Comparison of ENCODE assay signal across 9 mouse cellular contexts in genomic region chr7:142440657-142441114, GRCm38 (mm10). TPM values are rescaled to one million over a fixed set of nuclear protein-coding genes. Genes with fewer than 3 reads are reported as not detected.
A peak's percentile ranks its signal among the peaks of the same experiment; 100 is the strongest.
DNase-seq lines count a peak whose midpoint lies in the region; ATAC-seq and TF ChIP-seq lines count a peak whose summit lies in the region.
"Had no signal": no experiment of that assay in that cellular context is flagged by ENCODE, and none has a peak within 500 bp of the region (broad histone marks: within the 10 kb centered on the region; RNA-seq: fewer than 3 reads in every experiment).

No protein-coding gene starts in this region.

- H3K9ac ChIP-seq in kidney, embryonic 14.5 days (ENCODE audit: low read depth, low read length), result peak overlapping the region; percentile 42; the same call in 1 of the 2 replicates
- H3K9ac ChIP-seq in ES-Bruce4 (ENCODE audit: low read depth, poor library complexity, severe bottlenecking), result no peak overlapping the region
- no peak overlapping the region for H3K9ac ChIP-seq in embryonic facial prominence, embryonic 15.5 days
- H3K9ac ChIP-seq in heart, embryonic 15.5 days, result peak overlapping the region; percentile 52
- peak overlapping the region; percentile 2; the same call in 1 of the 2 replicates for H3K9ac ChIP-seq in limb, embryonic 14.5 days (ENCODE audit: low read depth, low read length, severe bottlenecking)
- H3K9ac ChIP-seq in neural tube, embryonic 12.5 days, result peak overlapping the region; percentile 18; the same call in 1 of the 2 replicates

- DNase-seq in kidney, adult 9 months, result no peak
- peak; percentile 95 for DNase-seq in limb, embryonic 14.5 days (ENCODE audit: low spot score)

- TF ChIP-seq POLR2A in ES-Bruce4 (IDR thresholded peaks at IDR 0.05; ENCODE audit: insufficient read depth, low read length), result no peak
- TF ChIP-seq POLR2A in limb, embryonic 14.5 days (IDR thresholded peaks at IDR 0.05; ENCODE audit: borderline replicate concordance, extremely low read depth, insufficient read depth, insufficient read length), result no peak

- peaks cover 21% of the 10 kb centered on the region for H3K4me1 ChIP-seq in kidney, embryonic 14.5 days (ENCODE audit: control insufficient read depth, insufficient read depth, low read length)
- H3K4me1 ChIP-seq in ES-Bruce4 (ENCODE audit: control insufficient read depth, insufficient read depth, low read length), result peaks cover 1% of the 10 kb centered on the region
- peaks cover 46% of the 10 kb centered on the region for H3K4me1 ChIP-seq in embryonic facial prominence, embryonic 15.5 days
- peaks cover 41% of the 10 kb centered on the region for H3K4me1 ChIP-seq in heart, embryonic 15.5 days (replicated peaks)
- H3K4me1 ChIP-seq in limb, embryonic 14.5 days (ENCODE audit: control insufficient read depth, insufficient read depth, low read length), result peaks cover 25% of the 10 kb centered on the region
- H3K4me1 ChIP-seq in neural tube, embryonic 12.5 days, result 0 out of 2 replicates have a peak, but pooled peaks cover 3% of the 10 kb centered on the region

- peak; percentile 57 for TF ChIP-seq CTCF in ES-Bruce4 (IDR thresholded peaks at IDR 0.05; ENCODE audit: low read depth, low read length)

- H3K4me3 ChIP-seq in kidney, embryonic 14.5 days (ENCODE audit: low read length), result no peak overlapping the region
- no peak overlapping the region for H3K4me3 ChIP-seq in ES-Bruce4 (ENCODE audit: low read depth, low read length)
- H3K4me3 ChIP-seq in embryonic facial prominence, embryonic 15.5 days (replicated peaks), result no peak overlapping the region
- no peak overlapping the region for H3K4me3 ChIP-seq in heart, embryonic 15.5 days
- H3K4me3 ChIP-seq in limb, embryonic 14.5 days (replicated peaks; ENCODE audit: low read length), result no peak overlapping the region
- no peak overlapping the region for H3K4me3 ChIP-seq in neural tube, embryonic 12.5 days

- H3K27me3 ChIP-seq in kidney, embryonic 14.5 days (ENCODE audit: control insufficient read depth, insufficient read depth, low read length), result no peaks in the 10 kb centered on the region
- H3K27me3 ChIP-seq in ES-Bruce4 (ENCODE audit: control insufficient read depth, insufficient read depth, low read length, poor library complexity, severe bottlenecking), result no peaks in the 10 kb centered on the region
- H3K27me3 ChIP-seq in embryonic facial prominence, embryonic 15.5 days, result no peaks in the 10 kb centered on the region
- no peaks in the 10 kb centered on the region for H3K27me3 ChIP-seq in heart, embryonic 15.5 days
- no peaks in the 10 kb centered on the region for H3K27me3 ChIP-seq in limb, embryonic 14.5 days (ENCODE audit: control insufficient read depth, insufficient read depth, low read length)
- H3K27me3 ChIP-seq in neural tube, embryonic 12.5 days (replicated peaks), result no peaks in the 10 kb centered on the region

- ATAC-seq in kidney, embryonic 14.5 days (ENCODE audit: low FRiP score, low TSS enrichment), result peak; percentile 86
- peak; percentile 88 for ATAC-seq in embryonic facial prominence, embryonic 15.5 days (ENCODE audit: insufficient number of reproducible peaks, low FRiP score, low TSS enrichment, low read depth)
- peak; percentile 76 for ATAC-seq in heart, embryonic 15.5 days (replicated peaks; ENCODE audit: insufficient number of reproducible peaks, insufficient read depth, low FRiP score, low read depth)
- peak; percentile 86 for ATAC-seq in limb, embryonic 14.5 days (ENCODE audit: low FRiP score, low read depth)
- ATAC-seq in neural tube, embryonic 12.5 days (ENCODE audit: low FRiP score, low read depth), result no peak
- ATAC-seq in erythroid progenitor cell, adult 5-6 weeks (replicated peaks; ENCODE audit: low FRiP score, poor library complexity, severe bottlenecking), result no peak

- 48% methylated on average over 5 of the region's 5 CpGs for WGBS in kidney, embryonic 14.5 days
- 25% methylated on average over 5 of the region's 5 CpGs for WGBS in embryonic facial prominence, embryonic 15.5 days
- 38% methylated on average over 5 of the region's 5 CpGs for WGBS in heart, embryonic 15.5 days
- 37% methylated on average over 5 of the region's 5 CpGs for WGBS in limb, embryonic 14.5 days
- WGBS in neural tube, embryonic 12.5 days, result 67% methylated on average over 5 of the region's 5 CpGs

- no peak for TF ChIP-seq EP300 in ES-Bruce4 (IDR thresholded peaks at IDR 0.05; ENCODE audit: insufficient read depth, low read depth, low read length)

- H3K36me3 ChIP-seq in kidney, embryonic 14.5 days (ENCODE audit: control insufficient read depth, insufficient read depth, low read length), result no peaks in the 10 kb centered on the region
- H3K36me3 ChIP-seq in ES-Bruce4 (ENCODE audit: control insufficient read depth, insufficient read depth, low read length, poor library complexity, severe bottlenecking), result no peaks in the 10 kb centered on the region
- no peaks in the 10 kb centered on the region for H3K36me3 ChIP-seq in embryonic facial prominence, embryonic 15.5 days
- H3K36me3 ChIP-seq in heart, embryonic 15.5 days, result no peaks in the 10 kb centered on the region
- no peaks in the 10 kb centered on the region for H3K36me3 ChIP-seq in limb, embryonic 14.5 days (ENCODE audit: control insufficient read depth, insufficient read depth, low read length)
- H3K36me3 ChIP-seq in neural tube, embryonic 12.5 days, result no peaks in the 10 kb centered on the region

- H3K9me3 ChIP-seq in kidney, embryonic 14.5 days (ENCODE audit: control insufficient read depth, low read length), result no peaks in the 10 kb centered on the region
- H3K9me3 ChIP-seq in ES-Bruce4 (replicated peaks; ENCODE audit: control insufficient read depth, insufficient read depth, low read length, poor library complexity, severe bottlenecking), result no peaks in the 10 kb centered on the region
- H3K9me3 ChIP-seq in embryonic facial prominence, embryonic 15.5 days (replicated peaks), result no peaks in the 10 kb centered on the region
- H3K9me3 ChIP-seq in heart, embryonic 15.5 days (replicated peaks), result no peaks in the 10 kb centered on the region
- no peaks in the 10 kb centered on the region for H3K9me3 ChIP-seq in limb, embryonic 14.5 days (ENCODE audit: control insufficient read depth, low read length)
- H3K9me3 ChIP-seq in neural tube, embryonic 12.5 days, result no peaks in the 10 kb centered on the region

- H3K27ac ChIP-seq in kidney, embryonic 14.5 days (ENCODE audit: low read depth, low read length), result peak overlapping the region; percentile 42; the same call in 1 of the 2 replicates
- H3K27ac ChIP-seq in ES-Bruce4 (ENCODE audit: insufficient read depth, low read length), result no peak overlapping the region
- H3K27ac ChIP-seq in embryonic facial prominence, embryonic 15.5 days (replicated peaks), result peak overlapping the region; percentile 88
- H3K27ac ChIP-seq in heart, embryonic 15.5 days, result peak overlapping the region; percentile 79
- H3K27ac ChIP-seq in limb, embryonic 14.5 days (replicated peaks; ENCODE audit: low read depth, low read length), result peak overlapping the region; percentile 40
- H3K27ac ChIP-seq in neural tube, embryonic 12.5 days, result no peak overlapping the region

- H3K4me2 ChIP-seq in kidney, embryonic 14.5 days (replicated peaks; ENCODE audit: low read depth, low read length), result no peak overlapping the region
- no peak overlapping the region; the same call in 1 of the 2 replicates for H3K4me2 ChIP-seq in embryonic facial prominence, embryonic 15.5 days (replicated peaks)
- H3K4me2 ChIP-seq in heart, embryonic 15.5 days, result peak overlapping the region; percentile 23; the same call in 1 of the 2 replicates
- no peak overlapping the region for H3K4me2 ChIP-seq in limb, embryonic 14.5 days (replicated peaks; ENCODE audit: low read depth, low read length, severe bottlenecking)
- no peak overlapping the region for H3K4me2 ChIP-seq in neural tube, embryonic 12.5 days (replicated peaks)

RNA-seq across cellular contexts. Expression of gene Tnni2, which starts 0.9 kb away (rescaled TPM):
- 3.1 and 3.7 TPM in 2 replicates for polyA plus RNA-seq in kidney, embryonic 14.5 days (2014; fragmentation: Nextera tagmentation; extraction: Ambion mirVana)
- 2.1 and 4.8 TPM in 2 replicates for polyA plus RNA-seq in ES-Bruce4 (2011; ENCODE audit: insufficient read depth, insufficient read length, low read depth, missing spikeins)
- 169 and 228 TPM in 2 replicates for polyA plus RNA-seq in embryonic facial prominence, embryonic 15.5 days (2015; fragmentation: Nextera tagmentation; extraction: Ambion mirVana)
- polyA plus RNA-seq in heart, embryonic 15.5 days (2015; fragmentation: Nextera tagmentation; extraction: Ambion mirVana), result 16.8 and 16.9 TPM in 2 replicates
- polyA plus RNA-seq in limb, embryonic 14.5 days (2012; rRNA removed), result 60.8 and 156 TPM in 2 replicates
- 76.8 and 134 TPM in 2 replicates for polyA plus RNA-seq in limb, embryonic 14.5 days (2014; fragmentation: Nextera tagmentation; extraction: Ambion mirVana)
- polyA plus RNA-seq in neural tube, embryonic 12.5 days (2016; fragmentation: Nextera tagmentation; extraction: Ambion mirVana), result 3.3 and 4.6 TPM in 2 replicates
- not detected in 2 replicates for total RNA-seq in erythroid progenitor cell, adult 5-6 weeks (2015; ENCODE audit: low replicate concordance)
- total RNA-seq in erythroid progenitor cell, adult 5-6 weeks (2017; ENCODE audit: low replicate concordance), result not detected in 2 replicates

RNA-seq across cellular contexts. Expression of gene Syt8, which starts 6.0 kb away (rescaled TPM):
- polyA plus RNA-seq in kidney, embryonic 14.5 days (2014; fragmentation: Nextera tagmentation; extraction: Ambion mirVana), result not detected in 2 replicates
- 0.82 TPM in 1 of 2 replicates, not detected in the other for polyA plus RNA-seq in ES-Bruce4 (2011; ENCODE audit: insufficient read depth, insufficient read length, low read depth, missing spikeins)
- polyA plus RNA-seq in embryonic facial prominence, embryonic 15.5 days (2015; fragmentation: Nextera tagmentation; extraction: Ambion mirVana), result 3.9 and 4.5 TPM in 2 replicates
- polyA plus RNA-seq in heart, embryonic 15.5 days (2015; fragmentation: Nextera tagmentation; extraction: Ambion mirVana), result 0.48 and 1.7 TPM in 2 replicates
- polyA plus RNA-seq in limb, embryonic 14.5 days (2012; rRNA removed), result 4.9 and 7.3 TPM in 2 replicates
- 1.5 and 2.0 TPM in 2 replicates for polyA plus RNA-seq in limb, embryonic 14.5 days (2014; fragmentation: Nextera tagmentation; extraction: Ambion mirVana)
- 0.43 TPM in 1 of 2 replicates, not detected in the other for polyA plus RNA-seq in neural tube, embryonic 12.5 days (2016; fragmentation: Nextera tagmentation; extraction: Ambion mirVana)
- total RNA-seq in erythroid progenitor cell, adult 5-6 weeks (2015; ENCODE audit: low replicate concordance), result not detected in 2 replicates
- total RNA-seq in erythroid progenitor cell, adult 5-6 weeks (2017; ENCODE audit: low replicate concordance), result not detected in 2 replicates
- total RNA-seq: adrenal gland, postnatal 36 days had no signal

RNA-seq across cellular contexts. Expression of gene Lsp1, which starts 19.9 kb away (rescaled TPM):
- 92.8 and 124 TPM in 2 replicates for polyA plus RNA-seq in kidney, embryonic 14.5 days (2014; fragmentation: Nextera tagmentation; extraction: Ambion mirVana)
- 3.7 and 6.0 TPM in 2 replicates for polyA plus RNA-seq in ES-Bruce4 (2011; ENCODE audit: insufficient read depth, insufficient read length, low read depth, missing spikeins)
- 49.3 and 58.9 TPM in 2 replicates for polyA plus RNA-seq in embryonic facial prominence, embryonic 15.5 days (2015; fragmentation: Nextera tagmentation; extraction: Ambion mirVana)
- 49.6 and 83.5 TPM in 2 replicates for polyA plus RNA-seq in heart, embryonic 15.5 days (2015; fragmentation: Nextera tagmentation; extraction: Ambion mirVana)
- 102 TPM in 2 replicates for polyA plus RNA-seq in limb, embryonic 14.5 days (2012; rRNA removed)
- 45.8 and 48.0 TPM in 2 replicates for polyA plus RNA-seq in limb, embryonic 14.5 days (2014; fragmentation: Nextera tagmentation; extraction: Ambion mirVana)
- 15.6 and 18.4 TPM in 2 replicates for polyA plus RNA-seq in neural tube, embryonic 12.5 days (2016; fragmentation: Nextera tagmentation; extraction: Ambion mirVana)
- total RNA-seq in erythroid progenitor cell, adult 5-6 weeks (2015; ENCODE audit: low replicate concordance), result 88.0 and 115 TPM in 2 replicates
- total RNA-seq in erythroid progenitor cell, adult 5-6 weeks (2017; ENCODE audit: low replicate concordance), result 64.5 and 76.5 TPM in 2 replicates

RNA-seq across cellular contexts. Expression of gene Ctsd, which starts 52.8 kb away (rescaled TPM):
- 223 and 260 TPM in 2 replicates for polyA plus RNA-seq in kidney, embryonic 14.5 days (2014; fragmentation: Nextera tagmentation; extraction: Ambion mirVana)
- polyA plus RNA-seq in ES-Bruce4 (2011; ENCODE audit: insufficient read depth, insufficient read length, low read depth, missing spikeins), result 248 and 256 TPM in 2 replicates
- 374 and 387 TPM in 2 replicates for polyA plus RNA-seq in embryonic facial prominence, embryonic 15.5 days (2015; fragmentation: Nextera tagmentation; extraction: Ambion mirVana)
- polyA plus RNA-seq in heart, embryonic 15.5 days (2015; fragmentation: Nextera tagmentation; extraction: Ambion mirVana), result 389 and 487 TPM in 2 replicates
- 237 and 274 TPM in 2 replicates for polyA plus RNA-seq in limb, embryonic 14.5 days (2012; rRNA removed)
- 334 and 354 TPM in 2 replicates for polyA plus RNA-seq in limb, embryonic 14.5 days (2014; fragmentation: Nextera tagmentation; extraction: Ambion mirVana)
- polyA plus RNA-seq in neural tube, embryonic 12.5 days (2016; fragmentation: Nextera tagmentation; extraction: Ambion mirVana), result 200 and 207 TPM in 2 replicates
- 207 and 227 TPM in 2 replicates for total RNA-seq in erythroid progenitor cell, adult 5-6 weeks (2015; ENCODE audit: low replicate concordance)
- 161 and 184 TPM in 2 replicates for total RNA-seq in erythroid progenitor cell, adult 5-6 weeks (2017; ENCODE audit: low replicate concordance)

RNA-seq across cellular contexts. Expression of gene Tnnt3, which starts 58.0 kb away (rescaled TPM):
- 3.2 and 3.5 TPM in 2 replicates for polyA plus RNA-seq in kidney, embryonic 14.5 days (2014; fragmentation: Nextera tagmentation; extraction: Ambion mirVana)
- polyA plus RNA-seq in ES-Bruce4 (2011; ENCODE audit: insufficient read depth, insufficient read length, low read depth, missing spikeins), result 2.1 and 2.7 TPM in 2 replicates
- 167 and 228 TPM in 2 replicates for polyA plus RNA-seq in embryonic facial prominence, embryonic 15.5 days (2015; fragmentation: Nextera tagmentation; extraction: Ambion mirVana)
- polyA plus RNA-seq in heart, embryonic 15.5 days (2015; fragmentation: Nextera tagmentation; extraction: Ambion mirVana), result 4.6 and 4.8 TPM in 2 replicates
- polyA plus RNA-seq in limb, embryonic 14.5 days (2012; rRNA removed), result 42.5 and 114 TPM in 2 replicates
- polyA plus RNA-seq in limb, embryonic 14.5 days (2014; fragmentation: Nextera tagmentation; extraction: Ambion mirVana), result 101 and 183 TPM in 2 replicates
- polyA plus RNA-seq in neural tube, embryonic 12.5 days (2016; fragmentation: Nextera tagmentation; extraction: Ambion mirVana), result 5.7 and 8.7 TPM in 2 replicates
- not detected in 2 replicates for total RNA-seq in erythroid progenitor cell, adult 5-6 weeks (2015; ENCODE audit: low replicate concordance)
- total RNA-seq in erythroid progenitor cell, adult 5-6 weeks (2017; ENCODE audit: low replicate concordance), result not detected in 2 replicates

Comparison
In these comparisons a context has a peak if more than half of its experiments do, and no peak if none do; other contexts are left out.
1. ATAC-seq: peak in kidney, embryonic 14.5 days (single experiment), embryonic facial prominence, embryonic 15.5 days (single experiment), heart, embryonic 15.5 days (single experiment) and limb, embryonic 14.5 days (single experiment); none in neural tube, embryonic 12.5 days (single experiment) and erythroid progenitor cell, adult 5-6 weeks (single experiment).
2. H3K27ac ChIP-seq: peak in kidney, embryonic 14.5 days (single experiment), embryonic facial prominence, embryonic 15.5 days (single experiment), heart, embryonic 15.5 days (single experiment) and limb, embryonic 14.5 days (single experiment); none in ES-Bruce4 (single experiment) and neural tube, embryonic 12.5 days (single experiment).
3. H3K9ac ChIP-seq: peak in kidney, embryonic 14.5 days (single experiment), heart, embryonic 15.5 days (single experiment), limb, embryonic 14.5 days (single experiment) and neural tube, embryonic 12.5 days (single experiment); none in ES-Bruce4 (single experiment) and embryonic facial prominence, embryonic 15.5 days (single experiment).